Mouse (Mus musculus) cortical plate, adult 2 months (tissue): ENCODE measurements around the gene Asb6.

Experiments used
- CTCF ChIP-seq: fragments of 200-500 bp; IDR thresholded peaks from 2 replicates; pipeline ENCODE4 v1.5.1; 2011; ENCODE audit warnings: mild to moderate bottlenecking, control low read depth, low read length; ENCODE audit not compliant: insufficient read depth; ENCODE audit errors: extremely low read depth
- POLR2A ChIP-seq: fragments of 200-500 bp; IDR thresholded peaks from 2 replicates; pipeline ENCODE4 v1.6.1; 2011; ENCODE audit warnings: mild to moderate bottlenecking, low read length, control low read depth; ENCODE audit not compliant: insufficient read depth; ENCODE audit errors: extremely low read depth

DNA sequence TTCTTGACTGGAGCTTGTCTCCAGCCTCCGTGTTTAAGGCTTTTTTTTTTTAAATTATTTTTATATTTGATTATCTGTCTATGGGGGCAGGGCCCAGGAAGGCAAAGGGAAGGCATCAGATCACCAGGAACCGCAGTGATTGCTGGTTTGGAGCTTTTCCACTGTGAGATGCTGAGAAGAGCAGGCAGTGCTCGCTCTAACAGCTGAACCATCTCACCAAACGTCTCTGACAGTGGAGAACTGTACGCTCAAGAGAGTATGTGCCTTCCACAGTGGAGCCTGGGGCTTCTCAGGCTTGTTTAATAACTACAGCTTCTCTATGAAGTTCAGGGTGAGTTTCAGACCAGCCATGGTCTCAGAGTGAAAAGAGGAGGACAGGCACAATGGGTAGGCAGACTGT lies 20.6 kb downstream of the Asb6 start:
- TF ChIP-seq CTCF: no peak
- no peak for TF ChIP-seq POLR2A
